Mouse (Mus musculus): ENCODE measurements around the gene Fut1. TPM values are rescaled to one million over a fixed set of nuclear protein-coding genes. Genes with fewer than 3 reads are reported as not detected.

Gene Fut1
- polyA plus RNA-seq (2014; fragmentation: Nextera tagmentation; extraction: Ambion mirVana), result 0.13 and 0.58 TPM in 2 replicates

DNA sequence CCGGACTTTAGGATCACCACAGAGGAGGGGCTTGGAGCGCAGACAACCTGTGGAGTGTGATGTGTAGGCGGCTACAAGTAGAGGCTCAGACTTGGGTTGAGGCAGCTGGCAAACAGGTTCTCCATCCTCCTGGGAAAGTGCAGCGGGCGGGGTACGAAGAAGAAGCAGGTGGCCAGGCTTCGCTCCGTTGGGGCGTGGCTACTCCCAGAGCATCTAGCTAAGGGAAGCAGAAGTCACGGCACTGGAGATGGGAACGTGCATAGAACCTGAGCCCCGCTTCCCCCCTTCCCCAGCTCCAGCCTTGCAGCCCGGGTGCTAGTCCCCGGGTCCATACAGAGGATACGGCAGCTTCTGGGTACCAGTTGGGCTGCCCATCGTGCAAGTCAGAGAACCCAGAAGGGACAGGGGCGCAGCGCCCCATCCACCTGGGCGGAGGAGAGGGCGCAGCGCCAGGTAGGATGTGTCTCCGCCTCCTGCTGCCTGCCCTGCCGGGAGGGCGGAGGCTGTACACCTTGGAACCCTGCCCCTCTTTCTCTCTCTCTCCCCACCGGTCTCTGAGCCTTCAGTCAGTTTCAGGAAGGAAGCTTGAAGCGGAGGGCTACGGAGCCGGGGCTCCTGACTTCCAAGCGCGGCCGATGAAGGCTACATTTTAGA is at the start of gene Fut1:
Gene Fut1 (plus strand): TSS at position 248 of the 654 bp plus-strand sequence.
- TF ChIP-seq CTCF (IDR thresholded peaks at IDR 0.05; ENCODE audit: low read depth), result no peak

GRCm38 (mm10) chr7:45567780-45568516 is 49.1 kb upstream of the Fut1 start:
- Histone ChIP-seq H3K36me3 (ENCODE audit: insufficient read depth) (no peaks in the 10 kb centered on the region), H3K9ac (peak overlapping the region; percentile 47), H3K27ac (ENCODE audit: low read depth) (peak overlapping the region; percentile 84), H3K27me3 (ENCODE audit: insufficient read depth, low read length) (no peaks in the 10 kb centered on the region), H3K9me3 (ENCODE audit: low read depth, low read length) (no peaks in the 10 kb centered on the region), H3K4me1 (ENCODE audit: insufficient read depth) (peaks cover 3% of the 10 kb centered on the region; the same call in 1 of the 2 replicates), H3K4me3 (ENCODE audit: low read depth, low read length) (peak overlapping the region; percentile 44), H3K4me2 (peak overlapping the region; percentile 77)
- DNase-seq (peak; percentile 98), ATAC-seq (ENCODE audit: insufficient read depth) (peak; percentile 97)
- under 1% methylated on average over 24 of the region's 24 CpGs for WGBS
- TF ChIP-seq CTCF (IDR thresholded peaks at IDR 0.05; ENCODE audit: low read depth), result no peak

More for the DNA sequence above, at the start of gene Fut1:
- Histone ChIP-seq H3K27ac (ENCODE audit: low read depth) (no peak within 1 kb of the TSS), H3K36me3 (ENCODE audit: insufficient read depth) (no peaks in the 10 kb centered on the region), H3K9ac (peak within 1 kb of the TSS; percentile 5; the same call in 1 of the 2 replicates), H3K4me3 (ENCODE audit: low read depth, low read length) (peak within 1 kb of the TSS; percentile 15; the same call in 1 of the 2 replicates), H3K27me3 (ENCODE audit: insufficient read depth, low read length) (peaks cover 25% of the 10 kb centered on the region), H3K4me1 (ENCODE audit: insufficient read depth) (no peaks in the 10 kb centered on the region), H3K4me2 (peak within 1 kb of the TSS; percentile 52), H3K9me3 (ENCODE audit: low read depth, low read length) (no peaks in the 10 kb centered on the region)
- ATAC-seq (ENCODE audit: insufficient read depth) (peak; percentile 70), DNase-seq (peak; percentile 62)
- 4% methylated on average over 31 of the region's 31 CpGs for WGBS

GRCm38 (mm10) chr7:45568601-45569473 is 48.3 kb upstream of the Fut1 start:
- peak overlapping the region; percentile 47 for H3K9ac ChIP-seq
- no peak for DNase-seq

DNA sequence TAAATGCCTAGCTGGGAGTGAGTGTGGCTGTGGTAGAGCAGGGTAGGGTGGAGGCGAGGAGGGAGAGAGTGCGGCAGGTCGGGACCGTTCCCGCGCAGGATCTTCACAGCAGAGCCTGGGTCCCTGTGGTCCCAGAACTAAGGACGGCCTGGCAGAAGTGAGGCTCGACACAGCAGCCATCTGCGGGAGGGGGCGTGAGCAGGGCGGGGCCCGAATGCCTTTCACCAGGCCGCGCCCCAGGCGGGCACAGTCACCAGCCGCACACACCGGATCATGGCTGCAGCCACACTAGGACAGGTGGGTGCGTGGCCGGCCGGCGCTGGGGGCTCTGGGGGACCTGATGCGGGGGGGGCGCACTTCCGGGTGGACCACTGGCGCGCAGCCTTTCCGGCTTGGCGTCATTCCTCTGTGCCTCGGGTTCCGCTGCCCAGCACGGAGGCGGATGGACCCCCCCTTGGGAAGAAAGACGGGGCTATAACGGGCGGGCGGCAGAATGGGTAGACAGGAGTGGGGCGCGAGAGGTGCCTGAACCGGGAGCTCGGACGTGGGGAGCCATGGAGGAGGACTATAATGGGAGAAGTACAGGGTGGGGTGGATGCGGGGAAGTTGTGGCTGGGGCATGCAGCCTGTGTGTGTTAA is 46.9 kb upstream of the Fut1 start, which contains the start of gene Bcat2:
Gene Bcat2 (plus strand): TSS at position 51 of the 639 bp plus-strand sequence.
- Histone ChIP-seq H3K27me3 (ENCODE audit: insufficient read depth, low read length) (no peaks in the 10 kb centered on the region), H3K9me3 (ENCODE audit: low read depth, low read length) (no peaks in the 10 kb centered on the region), H3K27ac (ENCODE audit: low read depth) (peak within 1 kb of the TSS; percentile 87), H3K4me1 (ENCODE audit: insufficient read depth) (peaks cover 3% of the 10 kb centered on the region; the same call in 1 of the 2 replicates), H3K4me3 (ENCODE audit: low read depth, low read length) (peak within 1 kb of the TSS; percentile 78), H3K36me3 (ENCODE audit: insufficient read depth) (peaks cover 6% of the 10 kb centered on the region; the same call in 1 of the 2 replicates), H3K9ac (peak within 1 kb of the TSS; percentile 81), H3K4me2 (peak within 1 kb of the TSS; percentile 85)
- peak; percentile 79 for DNase-seq
- no peak for TF ChIP-seq CTCF (IDR thresholded peaks at IDR 0.05; ENCODE audit: low read depth)
- ATAC-seq (ENCODE audit: insufficient read depth), result peak; percentile 69
- WGBS, result under 1% methylated on average over 42 of the region's 42 CpGs

More at GRCm38 (mm10) chr7:45568601-45569473, 48.3 kb upstream of the Fut1 start:
- peaks cover 3% of the 10 kb centered on the region; the same call in 1 of the 2 replicates for H3K4me1 ChIP-seq (ENCODE audit: insufficient read depth)
- H3K9me3 ChIP-seq (ENCODE audit: low read depth, low read length), result no peaks in the 10 kb centered on the region
- 0 out of 2 replicates have a peak, but pooled peaks cover 3% of the 10 kb centered on the region for H3K36me3 ChIP-seq (ENCODE audit: insufficient read depth)
- peak overlapping the region; percentile 44 for H3K4me3 ChIP-seq (ENCODE audit: low read depth, low read length)
- H3K4me2 ChIP-seq, result peak overlapping the region; percentile 77
- H3K27ac ChIP-seq (ENCODE audit: low read depth), result peak overlapping the region; percentile 87
- no peaks in the 10 kb centered on the region for H3K27me3 ChIP-seq (ENCODE audit: insufficient read depth, low read length)
- no peak for ATAC-seq (ENCODE audit: insufficient read depth)
- WGBS, result 70% methylated on average over 10 of the region's 10 CpGs
- no peak for TF ChIP-seq CTCF (IDR thresholded peaks at IDR 0.05; ENCODE audit: low read depth)

DNA sequence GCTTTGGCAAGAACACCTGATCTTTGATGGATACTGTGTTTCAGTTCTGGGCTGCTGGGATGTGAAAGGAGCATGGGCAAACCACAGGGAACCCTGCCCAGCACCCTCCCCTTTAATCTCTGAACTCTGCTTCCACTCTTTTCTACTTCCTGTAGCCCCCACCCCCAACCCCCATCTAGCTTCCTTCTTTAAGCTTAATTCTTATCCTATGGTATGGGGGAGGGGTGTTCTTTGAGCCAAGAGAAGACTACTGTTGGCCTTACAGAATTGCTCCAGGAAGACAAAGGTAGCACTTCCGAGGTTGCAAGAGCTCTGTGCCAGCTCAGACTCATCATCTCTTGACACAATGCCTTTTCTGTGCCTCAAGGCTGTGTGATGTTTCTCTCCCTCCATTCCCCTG is 45.1 kb upstream of the Fut1 start:
- Histone ChIP-seq H3K9ac (no peak overlapping the region), H3K4me2 (peak overlapping the region; percentile 85; the same call in 1 of the 2 replicates), H3K4me3 (ENCODE audit: low read depth, low read length) (no peak overlapping the region), H3K27ac (ENCODE audit: low read depth) (no peak overlapping the region), H3K4me1 (ENCODE audit: insufficient read depth) (peaks cover 3% of the 10 kb centered on the region; the same call in 1 of the 2 replicates), H3K27me3 (ENCODE audit: insufficient read depth, low read length) (no peaks in the 10 kb centered on the region), H3K9me3 (ENCODE audit: low read depth, low read length) (no peaks in the 10 kb centered on the region), H3K36me3 (ENCODE audit: insufficient read depth) (peaks cover 23% of the 10 kb centered on the region)
- DNase-seq, result no peak
- no peak for TF ChIP-seq CTCF (IDR thresholded peaks at IDR 0.05; ENCODE audit: low read depth)
- no peak for ATAC-seq (ENCODE audit: insufficient read depth)
- WGBS, result 36% methylated on average over 1 of the region's 1 CpGs

- DNase-seq, result no peak
- WGBS, result 64% methylated on average over 8 of the region's 8 CpGs
- H3K36me3 ChIP-seq (ENCODE audit: insufficient read depth), result peaks cover 28% of the 10 kb centered on the region
- H3K27ac ChIP-seq (ENCODE audit: low read depth), result no peak overlapping the region
- no peaks in the 10 kb centered on the region for H3K9me3 ChIP-seq (ENCODE audit: low read depth, low read length)
- 0 out of 2 replicates have a peak, but pooled peaks cover 3% of the 10 kb centered on the region for H3K4me1 ChIP-seq (ENCODE audit: insufficient read depth)
- no peak for ATAC-seq (ENCODE audit: insufficient read depth)
- H3K9ac ChIP-seq, result no peak overlapping the region
- H3K4me2 ChIP-seq, result no peak overlapping the region
- H3K27me3 ChIP-seq (ENCODE audit: insufficient read depth, low read length), result no peaks in the 10 kb centered on the region
- H3K4me3 ChIP-seq (ENCODE audit: low read depth, low read length), result no peak overlapping the region
- TF ChIP-seq CTCF (IDR thresholded peaks at IDR 0.05; ENCODE audit: low read depth), result no peak
Measured at GRCm38 (mm10) chr7:45573954-45574353, 43.1 kb upstream of the Fut1 start.
